Mouse (Mus musculus): ENCODE data around the gene Zfp36l2.

Zfp36l2 gene

DNA sequence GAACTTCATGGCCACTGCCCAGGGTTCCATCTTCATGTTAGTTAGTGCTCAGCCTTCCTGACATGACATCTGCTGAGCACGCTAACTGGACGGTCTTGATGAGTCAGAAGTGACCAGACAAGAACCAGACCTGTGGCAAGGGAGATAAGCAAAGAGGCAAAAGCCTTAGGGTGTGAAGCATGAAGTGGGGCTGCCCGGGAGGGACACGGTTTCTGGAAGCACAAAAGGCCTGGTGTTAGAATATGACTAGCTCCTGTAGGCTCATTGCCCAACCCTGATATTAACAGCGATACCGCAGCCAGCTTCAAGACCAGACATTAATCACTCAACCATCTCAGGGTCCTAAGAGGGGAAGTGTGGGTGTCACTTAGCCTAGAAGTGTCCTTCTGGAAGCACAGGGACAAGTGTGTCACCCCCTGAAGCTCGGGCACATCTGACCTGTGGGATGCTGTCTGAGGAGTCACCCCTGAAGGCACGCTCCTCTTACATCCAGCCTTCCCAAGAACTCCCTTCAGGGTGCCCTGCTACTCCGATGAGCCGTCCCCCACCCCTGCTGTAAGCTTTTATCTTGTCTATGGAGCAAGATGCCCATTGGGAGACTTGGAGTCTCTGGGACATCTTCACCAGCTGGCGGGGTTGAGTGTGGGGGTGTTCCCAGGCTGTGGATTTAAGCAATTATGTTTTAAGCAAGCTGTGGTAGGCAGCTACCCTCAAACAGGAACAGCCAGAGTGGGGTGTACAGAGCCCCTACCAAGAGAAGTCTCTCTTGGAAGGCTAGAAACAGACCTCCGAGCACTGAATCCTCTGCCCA is 34.6 kb downstream of the Zfp36l2 start:
- peak in 1 of 2 experiments; percentile 7 for DNase-seq (ENCODE audit: low spot score in 2 of 2)

DNA sequence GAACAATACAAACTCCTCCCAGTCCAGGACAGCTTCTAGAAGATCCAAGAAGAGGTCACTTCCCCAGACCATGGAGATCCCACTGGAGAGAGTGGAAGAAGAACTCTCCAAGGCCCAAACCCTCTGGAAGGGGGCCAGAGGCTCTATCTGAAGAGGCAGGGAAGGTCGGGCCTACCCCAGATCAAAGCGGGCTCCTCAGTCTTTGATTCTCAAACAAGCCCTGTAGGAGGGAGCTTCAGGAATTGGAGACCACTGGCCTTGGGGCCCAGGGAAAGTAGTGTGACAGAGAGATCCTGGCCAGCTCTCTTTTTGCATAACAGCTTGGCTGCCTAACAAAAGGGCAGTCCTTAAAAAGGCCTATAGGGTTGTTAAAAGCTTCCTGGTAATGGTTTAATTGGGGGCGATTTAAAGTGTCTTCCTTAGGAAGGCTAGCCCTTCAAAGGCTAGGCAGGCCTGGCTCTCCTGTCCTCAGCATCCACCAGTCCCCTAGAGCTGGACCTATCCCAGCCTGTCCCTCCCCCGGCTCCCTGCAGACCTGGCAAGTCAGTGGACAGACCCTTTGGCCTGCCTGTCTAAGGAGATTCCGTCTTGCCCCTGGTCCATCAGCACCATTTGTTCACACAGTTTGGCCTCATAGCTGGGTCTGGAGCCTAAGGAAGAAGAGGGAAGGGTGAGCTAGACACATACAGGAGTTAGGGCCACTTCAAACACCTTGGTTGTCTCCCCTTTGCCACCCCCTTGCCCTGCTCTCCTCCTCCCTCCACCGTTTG is 35.4 kb downstream of the Zfp36l2 start:
- DNase-seq (ENCODE audit: low spot score in 2 of 2) = peak in 1 of 2 experiments; percentile 6

DNA sequence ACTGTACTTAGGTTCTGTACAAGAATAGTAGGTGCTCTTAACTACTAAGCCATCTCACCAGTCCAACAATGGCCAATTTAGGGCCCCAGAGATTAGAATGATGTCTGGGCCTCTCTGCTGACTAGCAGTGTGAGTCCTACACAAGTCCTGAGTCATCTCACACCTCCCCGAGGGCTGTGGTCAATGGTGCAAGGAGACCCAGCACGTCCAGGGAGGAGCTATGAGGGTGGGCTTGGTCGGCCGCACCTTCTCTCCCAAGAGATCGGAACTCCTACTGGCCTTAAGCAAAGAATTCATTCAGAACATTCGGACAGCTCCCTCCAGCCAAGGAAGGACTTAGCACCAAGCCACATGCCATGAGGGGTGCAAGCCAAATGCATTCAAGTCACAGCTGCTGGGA is 36.4 kb downstream of the Zfp36l2 start:
- peak in 1 of 2 experiments; percentile 3 for DNase-seq (ENCODE audit: low spot score in 2 of 2)

DNA sequence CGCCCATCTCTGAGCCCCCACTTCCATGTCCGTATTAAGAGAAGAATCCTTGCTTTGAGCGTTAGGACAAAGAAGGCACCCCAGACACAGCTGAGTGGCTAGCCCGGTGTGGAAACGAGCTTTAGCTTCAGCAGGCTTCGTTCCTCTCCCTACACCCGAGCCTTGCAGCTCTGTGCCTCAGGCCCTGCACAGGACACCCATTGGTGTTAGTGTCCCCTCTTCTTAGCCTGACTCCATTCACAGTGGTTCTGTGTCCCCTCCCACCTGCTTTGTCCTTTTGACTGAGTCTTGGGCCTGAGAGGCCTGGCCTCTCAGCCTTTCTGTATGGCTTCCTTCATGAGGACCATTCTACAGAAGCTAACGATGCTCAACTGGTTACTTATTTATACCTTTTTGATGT is 37.5 kb downstream of the Zfp36l2 start:
- DNase-seq (ENCODE audit: low spot score in 2 of 2) = no peak

DNA sequence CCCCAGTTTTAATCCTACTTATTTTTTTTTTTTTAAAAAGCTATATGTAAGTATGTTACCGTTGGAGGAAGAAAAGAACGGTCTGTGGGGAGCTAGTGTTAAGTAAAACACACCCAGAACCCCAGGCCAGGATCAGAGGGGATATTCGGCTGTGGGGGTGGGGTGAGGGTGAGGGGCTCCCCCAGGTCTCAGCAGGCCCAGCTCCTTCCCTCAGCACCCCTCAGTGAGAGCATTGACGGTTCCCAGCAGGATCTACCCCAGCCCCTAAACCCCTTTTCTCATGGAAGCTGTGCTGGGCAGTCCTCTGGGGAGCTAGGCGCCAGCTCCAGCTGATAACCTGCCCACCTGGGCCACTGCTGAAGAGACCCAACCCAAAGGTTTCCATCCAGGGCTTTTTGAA is 38.2 kb downstream of the Zfp36l2 start:
- peak in 1 of 2 experiments; percentile 5 for DNase-seq (ENCODE audit: low spot score in 2 of 2)

DNA sequence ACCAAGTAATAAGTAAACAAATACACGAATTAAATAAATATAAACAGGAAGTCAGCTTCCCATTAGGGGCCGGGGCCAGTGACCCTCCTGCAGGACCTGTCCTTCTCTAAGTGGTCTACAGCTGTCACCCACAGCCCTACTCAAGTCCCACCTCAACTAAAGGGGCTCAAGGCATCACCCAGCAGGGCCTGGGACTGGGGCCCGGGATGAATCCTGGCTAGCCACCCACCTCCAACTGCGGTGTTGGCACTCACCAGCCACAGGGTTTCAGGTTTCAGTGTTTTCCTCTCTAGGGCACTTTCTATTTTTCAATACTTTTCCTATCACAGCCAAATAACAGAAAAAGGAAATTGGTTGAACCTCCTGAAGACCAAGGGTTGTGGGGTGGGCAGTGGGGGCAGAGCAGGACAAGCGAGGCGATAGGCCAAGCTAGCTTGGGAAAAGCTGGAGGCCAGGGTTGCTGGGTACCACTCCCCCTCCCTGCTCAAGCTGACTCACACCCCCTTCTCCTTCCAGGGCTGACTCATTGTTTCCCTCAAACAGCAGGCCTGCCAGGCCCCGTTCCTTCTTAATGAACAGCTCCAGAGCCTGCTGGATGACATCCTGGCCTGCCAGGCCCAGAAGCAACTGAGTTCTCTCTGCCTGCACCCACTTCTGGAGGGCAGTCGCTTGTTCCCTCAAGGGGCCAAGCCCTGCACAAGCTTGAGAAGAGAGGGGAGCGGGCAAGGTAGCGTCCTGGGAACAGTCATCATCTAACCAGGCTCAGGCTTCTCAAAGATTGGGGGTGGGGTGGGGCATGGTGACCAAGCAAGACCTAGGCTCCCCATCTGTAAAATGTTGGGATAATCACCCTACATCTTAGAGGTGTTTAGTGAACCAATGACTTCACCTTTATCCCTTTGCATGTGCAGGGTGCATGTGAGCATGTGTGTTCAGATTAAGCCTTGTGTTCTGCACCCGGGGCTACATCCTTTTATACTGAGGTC is 39.0 kb downstream of the Zfp36l2 start:
- DNase-seq (ENCODE audit: low spot score in 2 of 2) = peak in 1 of 2 experiments; percentile 6

DNA sequence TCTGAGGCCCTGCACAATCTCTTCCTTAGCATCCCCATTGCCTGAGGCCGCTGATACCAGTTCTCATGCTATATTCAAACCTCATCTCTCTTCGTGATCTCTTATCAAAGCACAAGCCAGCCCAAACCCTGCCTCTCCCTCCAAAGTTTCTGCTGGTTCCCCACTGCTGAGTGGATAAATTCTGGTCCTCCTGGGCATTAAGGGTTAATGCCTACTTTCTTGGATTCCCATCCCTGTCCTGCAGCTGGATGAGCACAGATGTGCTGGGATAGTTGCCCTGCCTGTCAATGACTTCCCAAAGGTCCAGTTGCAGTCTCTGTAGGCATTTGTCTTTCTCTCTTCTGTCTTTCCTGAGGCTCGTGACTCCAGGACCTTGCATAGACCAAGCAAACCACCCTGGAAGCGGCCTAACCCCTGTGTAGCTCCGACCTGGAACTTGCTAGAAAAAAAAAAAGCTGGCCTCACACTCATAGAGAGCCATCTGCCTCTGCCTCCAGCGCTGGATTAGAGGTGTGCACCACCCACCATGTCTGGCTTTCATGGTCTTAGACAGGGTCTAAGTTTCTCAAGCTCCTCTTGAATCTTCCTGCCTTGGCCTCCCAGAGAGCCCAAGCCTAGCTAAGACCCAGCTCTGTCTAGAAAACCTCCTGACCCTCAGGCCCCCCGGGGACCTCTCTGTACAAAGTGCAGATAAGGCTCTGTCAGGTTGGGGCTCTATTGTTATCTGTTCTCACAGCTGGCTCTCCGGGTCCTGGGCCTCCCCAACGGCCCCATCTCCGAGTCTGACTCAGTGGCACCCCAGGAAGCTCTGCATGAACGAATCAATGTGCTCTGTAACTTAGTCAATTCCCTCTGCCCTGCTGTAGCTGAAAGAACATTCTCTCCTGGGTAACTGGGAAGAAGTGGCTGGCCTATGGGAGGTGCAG is 40.3 kb downstream of the Zfp36l2 start:
- no peak for DNase-seq (ENCODE audit: low spot score in 2 of 2)

DNA sequence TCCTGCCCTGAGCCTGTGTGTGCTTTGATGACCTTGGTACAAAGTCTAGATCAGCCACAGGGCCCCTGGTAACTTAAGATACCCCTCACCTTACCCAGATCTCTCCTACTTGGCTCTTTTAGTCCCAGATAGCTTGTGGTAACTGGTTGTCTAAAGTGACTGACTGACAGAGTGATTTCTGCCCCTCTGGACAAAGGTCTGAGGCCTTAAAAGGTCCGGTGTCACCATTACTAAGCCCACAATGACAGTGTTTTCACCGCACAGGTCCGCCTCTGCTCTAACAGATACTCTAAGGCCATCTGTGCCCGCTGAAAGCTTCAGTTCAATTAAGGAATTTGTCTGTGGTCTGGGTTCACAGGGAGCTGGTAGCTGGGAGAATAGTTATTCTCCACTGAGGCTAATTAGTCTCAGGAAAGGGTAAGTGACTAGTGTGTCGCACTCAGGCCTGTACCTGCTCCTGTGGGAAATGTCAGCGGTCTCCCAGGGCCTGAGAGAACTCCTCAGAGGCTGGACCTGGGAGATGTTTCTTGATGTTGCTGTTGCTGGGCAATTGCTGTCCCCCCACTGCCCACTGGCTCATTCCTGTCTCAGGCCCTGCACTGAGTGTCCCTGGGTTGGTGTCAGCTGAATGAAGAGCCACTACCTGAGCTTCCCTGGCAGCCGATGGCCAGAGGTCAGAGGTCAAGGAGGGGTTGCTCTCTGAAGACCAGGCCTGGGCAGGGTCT is 41.1 kb downstream of the Zfp36l2 start:
- no peak for DNase-seq (ENCODE audit: low spot score in 2 of 2)

DNA sequence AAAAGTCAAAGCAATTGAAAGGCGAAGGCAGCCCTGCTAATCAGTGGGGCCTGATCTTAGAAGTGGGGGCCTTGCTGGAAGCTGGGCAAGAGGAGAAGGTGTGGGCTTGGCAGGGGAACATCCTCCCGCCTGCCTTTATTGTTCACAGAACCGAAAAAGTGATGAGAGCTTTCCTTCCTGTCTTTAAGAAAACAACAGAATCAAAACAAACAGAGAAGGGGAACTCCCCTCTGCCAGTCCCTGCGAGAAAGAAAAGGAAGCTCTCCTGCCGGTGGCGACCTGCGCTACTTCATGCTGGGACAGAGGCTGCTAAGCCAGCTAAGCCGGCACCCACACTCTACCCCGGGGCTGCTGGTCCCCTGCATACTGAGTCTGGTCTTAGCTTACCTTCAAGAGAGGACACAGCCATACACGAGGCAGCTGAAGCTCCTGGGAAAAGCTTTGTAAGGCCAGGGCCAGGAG is 41.9 kb downstream of the Zfp36l2 start:
- DNase-seq (ENCODE audit: low spot score in 2 of 2) = peak; percentile 51 to 56

DNA sequence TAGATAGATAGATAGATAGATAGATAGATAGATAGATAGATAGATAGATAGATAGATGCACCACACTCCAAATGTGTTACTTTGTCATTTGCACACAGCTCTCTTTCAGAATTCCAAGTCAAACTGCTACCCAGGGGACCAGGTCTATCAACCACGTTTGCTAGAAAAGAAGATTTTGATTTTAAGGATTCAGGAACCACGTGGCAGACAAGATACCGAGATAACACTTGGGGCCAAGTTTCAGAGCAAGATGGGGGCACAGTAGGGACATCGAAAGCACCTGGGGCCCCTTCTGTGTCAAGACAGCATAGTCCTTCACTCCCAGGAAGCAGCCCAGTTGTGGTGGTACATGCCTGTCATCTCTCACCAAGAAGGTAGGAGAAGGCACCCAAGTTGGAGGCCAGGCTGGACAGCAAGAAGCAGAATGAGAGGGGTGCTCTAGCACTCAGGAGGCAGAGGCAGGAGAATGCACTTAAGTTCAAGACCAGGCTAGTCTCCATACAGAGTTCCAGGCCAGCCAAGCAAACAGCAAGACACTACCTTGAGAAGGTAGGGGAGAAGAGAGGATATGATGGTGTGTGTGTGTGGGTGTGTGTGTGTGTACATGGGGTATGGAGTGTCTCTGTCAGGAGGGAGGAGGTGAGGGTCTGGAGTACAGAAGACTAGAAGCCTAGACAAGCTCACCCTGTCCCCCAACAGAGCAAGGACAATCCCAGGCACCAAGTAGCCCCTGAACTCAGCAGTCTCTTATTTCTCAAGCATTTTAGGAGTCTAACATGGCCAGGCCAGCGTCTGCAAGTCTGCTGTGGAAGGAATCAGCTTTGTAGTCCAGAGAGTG is 42.8 kb downstream of the Zfp36l2 start:
- DNase-seq (ENCODE audit: low spot score in 2 of 2) = no peak

DNA sequence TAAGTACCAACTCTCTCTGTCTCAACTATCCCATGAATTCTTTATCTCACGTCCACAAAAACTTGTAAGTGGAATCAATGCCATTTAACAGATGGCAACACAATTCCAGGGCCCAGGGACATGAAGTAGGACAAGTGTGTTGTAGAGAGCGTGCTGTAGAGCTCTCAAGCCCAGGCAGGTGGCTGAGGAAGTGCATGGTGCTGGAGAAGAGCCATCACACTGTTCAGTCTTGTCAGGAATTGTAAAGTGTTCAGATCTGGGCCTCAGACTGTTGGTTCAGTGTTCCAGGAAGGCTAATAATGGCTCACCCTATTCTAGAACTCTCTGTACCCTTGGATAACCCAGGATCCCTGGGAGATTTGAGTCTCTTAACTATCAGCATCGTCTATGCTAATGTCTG is 43.6 kb downstream of the Zfp36l2 start:
- DNase-seq (ENCODE audit: low spot score in 2 of 2) = no peak

DNA sequence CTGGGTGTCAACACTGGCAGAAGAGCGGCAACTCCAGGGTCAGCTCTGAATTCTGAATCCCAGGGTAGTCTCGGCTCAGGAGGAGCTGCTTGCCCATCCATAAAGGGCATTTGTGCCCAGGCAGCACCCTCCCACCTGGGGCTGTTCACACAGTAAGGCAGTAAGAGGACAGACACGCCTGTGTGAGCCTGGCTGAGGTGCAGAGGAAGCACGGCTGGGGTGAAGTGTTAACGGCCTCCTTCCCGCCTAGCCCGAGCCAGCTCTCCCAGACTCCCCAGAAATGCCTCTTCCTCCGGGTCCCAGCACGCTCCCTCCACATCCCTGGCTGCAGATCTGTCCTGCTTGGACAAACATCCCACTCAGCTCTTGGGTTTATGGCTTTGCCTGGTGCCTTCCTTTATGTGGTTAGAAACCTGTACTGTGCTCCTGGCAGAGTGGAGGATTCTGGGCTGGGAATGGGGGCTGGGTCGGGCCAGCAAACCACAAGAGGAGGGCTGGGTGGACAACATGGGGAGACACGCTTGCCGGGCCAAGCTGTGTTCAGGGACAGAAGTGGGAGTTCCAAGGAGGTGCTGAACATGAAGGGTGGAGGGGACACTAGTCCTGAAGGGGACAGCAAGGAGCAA is 44.4 kb downstream of the Zfp36l2 start:
- no peak for DNase-seq (ENCODE audit: low spot score in 2 of 2)

DNA sequence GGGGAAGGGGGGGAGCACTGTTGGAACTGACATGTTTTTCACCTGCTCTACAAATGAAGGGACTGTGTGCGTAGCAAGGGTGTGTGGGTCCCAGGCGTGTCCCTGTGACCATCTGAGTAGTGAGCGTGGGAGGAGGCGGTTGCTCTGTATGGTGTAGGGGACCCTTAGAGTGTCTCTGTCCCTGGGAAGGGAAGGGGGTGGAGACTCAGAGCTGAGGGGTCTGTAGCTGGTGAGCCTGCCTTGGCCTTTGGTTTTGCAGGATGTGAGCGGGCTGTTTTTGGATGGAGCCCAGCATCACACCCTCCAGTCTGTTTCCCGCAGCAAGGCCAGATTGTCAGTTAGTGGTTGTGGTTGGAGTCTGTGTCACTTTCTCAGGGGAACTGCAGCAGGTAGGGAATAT is 46.1 kb downstream of the Zfp36l2 start:
- DNase-seq (ENCODE audit: low spot score in 2 of 2) = no peak

DNA sequence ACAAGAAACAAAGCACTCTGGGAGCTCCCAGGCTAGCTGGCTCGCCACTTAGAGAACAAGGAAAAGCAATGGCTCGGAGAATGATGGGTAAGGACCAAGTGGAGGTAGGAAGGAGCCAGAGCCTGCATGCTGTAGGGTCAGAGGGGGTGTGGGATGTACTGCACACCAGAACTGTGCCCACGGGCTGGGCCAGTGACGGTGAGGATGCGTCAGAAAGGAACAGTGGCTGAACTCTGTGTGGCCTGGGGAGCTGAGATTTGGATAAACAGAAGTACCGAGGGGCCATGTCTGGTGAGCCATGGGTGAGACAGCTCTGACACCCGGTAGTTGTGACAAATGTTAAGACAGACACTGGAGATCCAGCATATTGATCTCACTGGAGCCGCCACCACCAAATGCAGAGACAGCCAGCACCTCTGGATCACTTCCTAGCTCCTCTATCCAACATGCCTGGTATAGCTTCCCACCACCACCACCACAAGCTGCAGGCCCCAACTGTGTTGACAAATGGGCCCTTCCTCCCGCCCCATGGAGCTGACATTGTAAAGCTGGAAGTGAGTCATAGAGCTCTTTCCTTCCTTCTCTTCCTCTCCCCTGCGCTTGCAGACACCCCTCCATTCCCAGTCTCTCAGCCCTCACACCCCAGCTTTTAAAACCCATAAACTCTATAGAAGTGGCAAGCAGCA is 46.8 kb downstream of the Zfp36l2 start:
- no peak for DNase-seq (ENCODE audit: low spot score in 2 of 2)

DNA sequence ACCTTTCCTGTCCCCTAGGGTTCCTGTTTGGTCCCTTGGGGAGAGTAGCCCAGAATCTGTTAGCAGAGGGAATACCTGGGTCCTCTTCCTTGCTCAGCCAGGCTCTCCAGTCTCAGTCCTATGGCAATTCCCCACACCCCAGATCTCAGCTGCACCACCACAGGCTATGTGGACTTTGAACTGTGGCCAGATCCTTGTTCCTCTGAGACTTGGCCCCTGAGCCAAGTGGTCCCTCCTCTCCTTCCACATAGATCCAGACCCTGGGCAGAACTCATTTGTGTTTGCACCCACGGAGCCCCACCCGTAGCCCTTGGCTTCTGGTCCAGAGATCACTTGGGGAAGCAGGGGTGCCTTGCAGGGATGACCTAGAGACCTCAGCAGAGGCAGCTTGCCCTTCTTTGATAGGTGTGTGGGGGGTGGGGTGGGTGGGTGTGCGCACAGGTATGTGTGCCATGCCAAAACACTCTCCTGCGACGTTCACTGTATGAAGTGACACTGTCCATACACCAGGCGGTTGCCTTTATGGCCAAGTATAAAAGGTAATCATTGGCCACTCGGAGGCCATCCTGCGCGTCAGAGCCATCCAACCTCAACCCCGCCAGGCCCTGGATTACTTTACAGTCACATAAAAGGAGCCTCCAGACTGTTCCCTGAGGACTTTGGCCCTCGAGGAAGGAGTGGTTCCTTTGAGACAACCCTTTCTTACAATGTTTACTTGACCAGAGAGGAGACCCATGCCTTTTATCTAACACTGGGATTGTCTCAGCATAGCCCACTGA is 50.2 kb downstream of the Zfp36l2 start:
- no peak for DNase-seq (ENCODE audit: low spot score in 2 of 2)

DNA sequence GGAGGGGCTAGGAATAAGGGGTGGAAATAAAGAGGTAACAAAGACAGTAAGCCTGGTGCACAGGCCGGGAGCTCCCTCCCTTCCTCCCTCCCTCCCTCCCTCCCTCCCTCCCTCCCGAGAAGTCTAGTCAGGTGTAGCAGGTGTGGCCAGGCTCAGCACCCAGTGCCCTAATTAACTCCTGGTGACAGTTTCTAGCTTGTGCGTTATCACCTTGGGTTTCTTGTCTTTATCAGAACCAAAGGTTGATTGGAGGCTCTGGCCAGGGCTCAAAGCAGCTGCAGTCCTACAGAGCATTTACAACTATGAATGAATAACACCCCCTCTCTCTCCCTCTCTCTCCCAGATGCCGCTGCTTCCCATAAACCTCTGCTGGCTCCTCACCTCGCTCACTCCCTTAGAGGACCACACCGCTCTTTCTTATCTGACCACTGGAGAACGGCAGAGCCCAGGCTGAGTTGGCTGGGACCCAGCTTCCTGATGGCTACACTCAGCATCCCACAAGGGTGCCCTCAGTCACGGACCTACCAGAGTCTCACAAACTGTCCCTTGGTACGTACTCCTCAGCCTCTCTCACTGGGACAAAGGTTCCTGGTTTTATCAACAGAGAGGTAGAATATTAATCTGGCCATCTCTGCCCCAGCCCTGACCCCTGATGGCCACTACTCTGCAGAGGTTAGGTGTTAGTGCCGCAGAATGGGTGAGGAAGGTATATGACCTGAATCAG is 50.9 kb downstream of the Zfp36l2 start:
- no peak for DNase-seq (ENCODE audit: low spot score in 2 of 2)

DNA sequence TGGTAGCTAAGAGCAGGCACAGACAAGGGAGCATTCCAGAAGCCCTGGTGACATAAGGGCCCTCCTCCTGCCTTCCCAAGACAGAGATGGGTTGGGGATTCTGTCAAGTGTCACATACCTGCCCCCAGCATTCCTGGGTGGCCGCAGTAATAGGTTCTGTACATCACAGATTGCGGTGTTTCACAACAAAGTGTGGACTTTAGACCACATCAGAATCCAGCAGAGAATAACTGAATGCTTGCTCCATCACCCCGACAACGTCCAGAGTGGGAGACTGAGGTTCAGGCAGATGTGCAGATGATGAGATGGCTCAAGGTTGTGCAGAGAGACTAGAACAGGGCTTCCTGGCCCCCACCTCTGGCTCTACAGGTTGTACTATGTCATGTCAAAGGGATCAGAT is 51.5 kb downstream of the Zfp36l2 start:
- no peak for DNase-seq (ENCODE audit: low spot score in 2 of 2)

All from spleen, postnatal 14 days (tissue).